In genomic region chr2:80271431-80271830, GRCm38 (mm10) we compare ENCODE assay signal across 31 mouse cellular contexts. TPM values are rescaled to one million over a fixed set of nuclear protein-coding genes. Genes with fewer than 3 reads are reported as not detected.
DNase-seq lines count a peak whose midpoint lies in the region; ATAC-seq and TF ChIP-seq lines count a peak whose summit lies in the region.
"Had no signal": no experiment of that assay in that cellular context is flagged by ENCODE, and none has a peak within 500 bp of the region (broad histone marks: within the 10 kb centered on the region; RNA-seq: fewer than 3 reads in every experiment).

No protein-coding gene starts in this region.

- no peaks in the 10 kb centered on the region for H3K36me3 ChIP-seq in heart, postnatal 0 days (replicated peaks; ENCODE audit: control insufficient read depth, insufficient read depth, low read length)
- H3K36me3 ChIP-seq: embryonic facial prominence, embryonic 12.5 days; embryonic facial prominence, embryonic 15.5 days; heart, embryonic 15.5 days; hindbrain, embryonic 12.5 days; hindbrain, embryonic 15.5 days had no signal

- WGBS in heart, postnatal 0 days, result 23% methylated on average over 1 of the region's 1 CpGs

- H3K27ac ChIP-seq in heart, postnatal 0 days (ENCODE audit: low read depth), result 0 out of 2 replicates have a peak overlapping the region, but pooled peaks have one; percentile 9
- H3K27ac ChIP-seq: embryonic facial prominence, embryonic 12.5 days; embryonic facial prominence, embryonic 15.5 days; heart, embryonic 15.5 days; hindbrain, embryonic 12.5 days; hindbrain, embryonic 15.5 days had no signal

- H3K9ac ChIP-seq in heart, postnatal 0 days (replicated peaks; ENCODE audit: low read depth, low read length), result no peak overlapping the region
- H3K9ac ChIP-seq: embryonic facial prominence, embryonic 12.5 days; embryonic facial prominence, embryonic 15.5 days; forebrain, postnatal 0 days; heart, embryonic 15.5 days; hindbrain, embryonic 12.5 days; hindbrain, embryonic 15.5 days had no signal

- DNase-seq in heart, adult 11 months, result peak; percentile 91
- no peak for DNase-seq in heart, postnatal 4 days
- DNase-seq in heart, adult 8-10 months (ENCODE audit: low spot score), result peak; percentile 16
- DNase-seq in heart, postnatal 14 days, result no peak
- no peak for DNase-seq in heart, postnatal 0 days (ENCODE audit: low spot score)
- DNase-seq in heart, postnatal 36 days, result no peak
- DNase-seq: adrenal gland, adult 2 months; adrenal gland, postnatal 14 days; cerebellum, adult 11 months; cerebellum, adult 2 months; cerebellum, adult 9-11 months; cerebellum, postnatal 25 days; forebrain, postnatal 0 days; gastrocnemius, postnatal 25 days; kidney, adult 2 months had no signal

- no peak for TF ChIP-seq CTCF in heart, postnatal 0 days (IDR thresholded peaks at IDR 0.05; ENCODE audit: low read depth)

- H3K4me2 ChIP-seq in heart, postnatal 0 days (ENCODE audit: low read depth, low read length), result no peak overlapping the region
- H3K4me2 ChIP-seq: embryonic facial prominence, embryonic 12.5 days; embryonic facial prominence, embryonic 15.5 days; heart, embryonic 15.5 days; hindbrain, embryonic 12.5 days; hindbrain, embryonic 15.5 days had no signal

- H3K4me3 ChIP-seq in heart, postnatal 0 days (ENCODE audit: low read depth, low read length), result no peak overlapping the region
- H3K4me3 ChIP-seq: embryonic facial prominence, embryonic 12.5 days; embryonic facial prominence, embryonic 15.5 days; heart, embryonic 15.5 days; hindbrain, embryonic 12.5 days; hindbrain, embryonic 15.5 days had no signal

- no peaks in the 10 kb centered on the region for H3K9me3 ChIP-seq in heart, postnatal 0 days (replicated peaks; ENCODE audit: control insufficient read depth, low read length)
- H3K9me3 ChIP-seq: embryonic facial prominence, embryonic 12.5 days; embryonic facial prominence, embryonic 15.5 days; heart, embryonic 15.5 days; hindbrain, embryonic 12.5 days; hindbrain, embryonic 15.5 days had no signal

- peaks cover 11% of the 10 kb centered on the region; the same call in 1 of the 2 replicates for H3K4me1 ChIP-seq in heart, postnatal 0 days (ENCODE audit: control insufficient read depth, insufficient read depth)
- H3K4me1 ChIP-seq: embryonic facial prominence, embryonic 15.5 days; hindbrain, embryonic 12.5 days; hindbrain, embryonic 15.5 days had no signal

- intact Hi-C loops in heart, postnatal 14 days (cut with DNase I), result no loop called here
- intact Hi-C loops in heart, postnatal 36 days (cut with DNase I), result no loop called here

- ATAC-seq in heart, postnatal 0 days (ENCODE audit: insufficient read depth, low read depth), result 0 out of 2 replicates have a peak, but pooled peaks have one; percentile 44
- ATAC-seq: CD4-positive, CD25-positive, alpha-beta regulatory T cell, adult 4 months; forebrain, embryonic 14.5 days; forebrain, postnatal 0 days; intestine, postnatal 0 days had no signal

- no peak for TF ChIP-seq EP300 in heart, postnatal 0 days (IDR thresholded peaks at IDR 0.05; ENCODE audit: low read depth)

- H3K27me3 ChIP-seq in heart, postnatal 0 days (ENCODE audit: control insufficient read depth, insufficient read depth, low read length), result no peaks in the 10 kb centered on the region; the same call in 1 of the 2 replicates
- H3K27me3 ChIP-seq: embryonic facial prominence, embryonic 12.5 days; embryonic facial prominence, embryonic 15.5 days; heart, embryonic 15.5 days; hindbrain, embryonic 12.5 days; hindbrain, embryonic 15.5 days had no signal

RNA-seq across cellular contexts. Expression of gene Prdx6b, which starts 20.8 kb away (rescaled TPM):
- total RNA-seq in heart, postnatal 4 days (2021), result not detected
- total RNA-seq in heart, adult 8-10 months (2022), result not detected
- not detected for total RNA-seq in heart, postnatal 14 days (2021)
- total RNA-seq in heart, postnatal 0 days (2014; rRNA removed; ENCODE audit: low replicate concordance), result not detected in 2 replicates
- not detected in 2 replicates for polyA plus RNA-seq in heart, postnatal 0 days (2015; fragmentation: Nextera tagmentation; extraction: Ambion mirVana)
- total RNA-seq in heart, postnatal 36 days (2021), result not detected
- total RNA-seq: adrenal gland, adult 2 months; adrenal gland, postnatal 14 days; adrenal gland, postnatal 4 days; common myeloid progenitor, adult 5-6 weeks; forebrain, postnatal 0 days; gastrocnemius, postnatal 25 days; hematopoietic stem cell, adult 5-6 weeks; MEL had no signal
- polyA plus RNA-seq: adrenal gland, adult 2 months; C2C12; CD4-positive, CD25-positive, alpha-beta regulatory T cell, adult 4 months; cerebellum, adult 2 months; embryonic facial prominence, embryonic 12.5 days; embryonic facial prominence, embryonic 15.5 days; forebrain, embryonic 11.5 days; forebrain, embryonic 14.5 days; forebrain, postnatal 0 days; frontal cortex, adult 2 months; heart, embryonic 15.5 days; hindbrain, embryonic 12.5 days; hindbrain, embryonic 15.5 days; intestine, postnatal 0 days; kidney, embryonic 14.5 days had no signal

RNA-seq across cellular contexts. Expression of gene Dnajc10, which starts 43.8 kb away (rescaled TPM):
- 10 to 100 TPM; 50.7 to 52.0 TPM for total RNA-seq in heart, postnatal 4 days (2021)
- total RNA-seq in heart, adult 8-10 months (2022), result 10 to 100 TPM; 33.5 to 36.3 (median 35.4) TPM
- total RNA-seq in heart, postnatal 14 days (2021), result 10 to 100 TPM; 38.6 to 42.3 TPM
- 36.4 and 45.2 TPM in 2 replicates for total RNA-seq in heart, postnatal 0 days (2014; rRNA removed; ENCODE audit: low replicate concordance)
- polyA plus RNA-seq in heart, postnatal 0 days (2015; fragmentation: Nextera tagmentation; extraction: Ambion mirVana), result 29.6 and 30.8 TPM in 2 replicates
- 10 to 100 TPM; 35.0 to 36.4 TPM for total RNA-seq in heart, postnatal 36 days (2021)

Comparison
In these comparisons a context has a peak if more than half of its experiments do, and no peak if none do; other contexts are left out.
1. DNase-seq: peak in heart, adult 11 months (single experiment) and heart, adult 8-10 months (single experiment); none in heart, postnatal 4 days (single experiment), heart, postnatal 14 days (0 of 2), heart, postnatal 0 days (single experiment) and heart, postnatal 36 days (0 of 2).